Mouse (Mus musculus) MEL (cell line): ENCODE measurements around the gene 1700025G04Rik. TPM values are rescaled to one million over a fixed set of nuclear protein-coding genes. Genes with fewer than 3 reads are reported as not detected.

Source experiments
- DNase-seq: peaks from one replicate; pipeline ENCODE4 v3.0.0; 2011; ENCODE audit warnings: low read depth, low spot score
- H3K27ac ChIP-seq: 2 replicates; pipeline ENCODE4 v1.5.1; 2012; ENCODE audit warnings: low read depth, mild to moderate bottlenecking, control low read depth, low read length, moderate library complexity; ENCODE audit not compliant: control insufficient read depth
- H3K27me3 ChIP-seq, 2 experiments: fragments of 150-350 bp in 1 of 2; sonication (generic) in 1 of 2; 2 replicates each; pipeline ENCODE4 v1.6.1; 2012; ENCODE audit warnings: low read length in 2 of 2, mild to moderate bottlenecking in 2 of 2, improper control_type of control experiment in 1 of 2, moderate library complexity in 1 of 2; ENCODE audit not compliant: insufficient read depth in 2 of 2, control insufficient read depth in 1 of 2
- H3K36me3 ChIP-seq, 2 experiments: 2 replicates each; pipeline ENCODE4 v1.6.1; 2012 to 2014; ENCODE audit warnings: low read length in 2 of 2, improper control_type of control experiment in 1 of 2, inconsistent platforms in 1 of 2, mild to moderate bottlenecking in 1 of 2; ENCODE audit not compliant: insufficient read depth in 2 of 2, control insufficient read depth in 1 of 2
- H3K4me1 ChIP-seq, 2 experiments: fragments of 150-350 bp in 1 of 2; sonication (generic) in 1 of 2; 2 replicates each; pipeline ENCODE4 v1.6.1; 2012; ENCODE audit warnings: low read length in 2 of 2, improper control_type of control experiment in 1 of 2, mild to moderate bottlenecking in 1 of 2; ENCODE audit not compliant: insufficient read depth in 2 of 2, control insufficient read depth in 1 of 2
- H3K4me3 ChIP-seq, 2 experiments: fragments of 150-350 bp in 1 of 2; sonication (generic) in 1 of 2; 2 replicates each; pipeline ENCODE4 v1.5.1; 2012; ENCODE audit warnings: low read depth in 2 of 2, low read length in 2 of 2, mild to moderate bottlenecking in 2 of 2, moderate library complexity in 2 of 2, control low read depth in 1 of 2, improper control_type of control experiment in 1 of 2; ENCODE audit not compliant: control insufficient read depth in 1 of 2, insufficient read depth in 1 of 2
- H3K79me2 ChIP-seq: 2 replicates; pipeline ENCODE4 v1.6.1; 2012; ENCODE audit warnings: mild to moderate bottlenecking, low read length, moderate library complexity; ENCODE audit not compliant: control insufficient read depth, poor library complexity, insufficient read depth
- H3K9ac ChIP-seq: 2 replicates; pipeline ENCODE4 v1.6.1; 2012; ENCODE audit warnings: low read depth, mild to moderate bottlenecking, control low read depth, low read length, moderate library complexity; ENCODE audit not compliant: control insufficient read depth, poor library complexity, severe bottlenecking
- H3K9me3 ChIP-seq: fragments of 150-350 bp; sonication (generic); replicated peaks from 2 replicates; pipeline ENCODE4 v1.6.1; 2012; ENCODE audit warnings: mild to moderate bottlenecking, low read length, improper control_type of control experiment, moderate library complexity; ENCODE audit not compliant: insufficient read depth
- BHLHE40 ChIP-seq: IDR thresholded peaks from 2 replicates; pipeline ENCODE4 v1.6.1; 2012; ENCODE audit warnings: low read depth, mild to moderate bottlenecking, inconsistent platforms, low read length, improper control_type of control experiment, borderline replicate concordance
- CHD1 ChIP-seq: IDR thresholded peaks from 2 replicates; pipeline ENCODE4 v1.6.1; 2012; ENCODE audit warnings: low read depth, mild to moderate bottlenecking, inconsistent platforms, low read length, improper control_type of control experiment
- CHD2 ChIP-seq: IDR thresholded peaks from 2 replicates; pipeline ENCODE4 v1.6.1; 2011; ENCODE audit warnings: low read length, improper control_type of control experiment
- E2F4 ChIP-seq: IDR thresholded peaks from 2 replicates; pipeline ENCODE4 v1.6.1; 2011; ENCODE audit warnings: low read depth, low read length, improper control_type of control experiment, borderline replicate concordance
- ELF1 ChIP-seq: IDR thresholded peaks from 2 replicates; pipeline ENCODE4 v1.6.1; 2014; ENCODE audit warnings: low read depth, mild to moderate bottlenecking, inconsistent platforms, low read length, improper control_type of control experiment, moderate library complexity
- EP300 ChIP-seq, 2 experiments: IDR thresholded peaks; 2 replicates each; pipeline ENCODE4 v1.6.1; 2011; ENCODE audit warnings: improper control_type of control experiment in 2 of 2, low read length in 2 of 2, low read depth in 1 of 2, mild to moderate bottlenecking in 1 of 2
- ETS1 ChIP-seq: IDR thresholded peaks from 2 replicates; pipeline ENCODE4 v1.6.1; 2012; ENCODE audit warnings: low read depth, mild to moderate bottlenecking, inconsistent platforms, low read length, improper control_type of control experiment, moderate library complexity
- GABPA ChIP-seq: IDR thresholded peaks from 2 replicates; pipeline ENCODE4 v1.6.1; 2012; ENCODE audit warnings: low read depth, mild to moderate bottlenecking, inconsistent platforms, low read length, improper control_type of control experiment, moderate library complexity
- HCFC1 ChIP-seq: IDR thresholded peaks from 2 replicates; pipeline ENCODE4 v1.6.1; 2012; ENCODE audit warnings: low read depth, mild to moderate bottlenecking, inconsistent platforms, low read length, improper control_type of control experiment, moderate library complexity
- KAT2A ChIP-seq: conservative IDR thresholded peaks from 2 replicates; pipeline ENCODE4 v1.6.1; 2012; ENCODE audit warnings: low read depth, low read length, improper control_type of control experiment, inconsistent platforms
- MAFK ChIP-seq: IDR thresholded peaks from 2 replicates; pipeline ENCODE4 v1.6.1; 2011; ENCODE audit warnings: low read depth, mild to moderate bottlenecking, low read length, improper control_type of control experiment, borderline replicate concordance
- MAX ChIP-seq: IDR thresholded peaks from 2 replicates; pipeline ENCODE4 v1.6.1; 2011; ENCODE audit warnings: low read length, improper control_type of control experiment
- MAZ ChIP-seq: IDR thresholded peaks from 2 replicates; pipeline ENCODE4 v1.6.1; 2012; ENCODE audit warnings: low read depth, mild to moderate bottlenecking, inconsistent platforms, low read length, improper control_type of control experiment
- MXI1 ChIP-seq: IDR thresholded peaks from 2 replicates; pipeline ENCODE4 v1.6.1; 2011; ENCODE audit warnings: mild to moderate bottlenecking, low read depth, low read length, improper control_type of control experiment
- MYB ChIP-seq: IDR thresholded peaks from 2 replicates; pipeline ENCODE4 v1.6.1; 2011; ENCODE audit warnings: mild to moderate bottlenecking, low read depth, low read length, improper control_type of control experiment
- NRF1 ChIP-seq: IDR thresholded peaks from 2 replicates; pipeline ENCODE4 v1.6.1; 2014; ENCODE audit warnings: low read depth, mild to moderate bottlenecking, inconsistent platforms, low read length, improper control_type of control experiment, moderate library complexity; ENCODE audit not compliant: poor library complexity, insufficient read depth, severe bottlenecking
- POLR2A ChIP-seq, 2 experiments: IDR thresholded peaks; 2 replicates each; pipeline ENCODE4 v1.6.1; 2011 to 2012; ENCODE audit warnings: low read length in 2 of 2, mild to moderate bottlenecking in 2 of 2, control low read depth in 1 of 2, improper control_type of control experiment in 1 of 2, low read depth in 1 of 2, moderate library complexity in 1 of 2; ENCODE audit not compliant: control insufficient read depth in 1 of 2, insufficient read depth in 1 of 2, poor library complexity in 1 of 2
- POLR2AphosphoS2 ChIP-seq: IDR thresholded peaks from 2 replicates; pipeline ENCODE4 v1.6.1; 2011; ENCODE audit warnings: low read length, improper control_type of control experiment
- POLR2AphosphoS5 ChIP-seq: IDR thresholded peaks from 2 replicates; pipeline ENCODE4 v1.6.1; 2012; ENCODE audit warnings: low read depth, borderline replicate concordance, mild to moderate bottlenecking, inconsistent platforms, low read length, moderate library complexity, mixed read lengths
- RCOR1 ChIP-seq: IDR thresholded peaks from 2 replicates; pipeline ENCODE4 v1.6.1; 2012; ENCODE audit warnings: low read depth, mild to moderate bottlenecking, inconsistent platforms, low read length, improper control_type of control experiment
- TAL1 ChIP-seq: IDR thresholded peaks from 2 replicates; pipeline ENCODE4 v1.6.1; 2012; ENCODE audit warnings: mild to moderate bottlenecking, inconsistent platforms, low read length, moderate library complexity, mixed read lengths
- TBP ChIP-seq: IDR thresholded peaks from 2 replicates; pipeline ENCODE4 v1.8.0; 2011; ENCODE audit warnings: low read depth, low read length, improper control_type of control experiment
- TCF12 ChIP-seq: IDR thresholded peaks from 2 replicates; pipeline ENCODE4 v1.6.1; 2014; ENCODE audit warnings: low read depth, mild to moderate bottlenecking, inconsistent platforms, low read length, improper control_type of control experiment, moderate library complexity
- USF1 ChIP-seq: IDR thresholded peaks from 2 replicates; pipeline ENCODE4 v1.6.1; 2014; ENCODE audit warnings: low read depth, mild to moderate bottlenecking, inconsistent platforms, low read length, improper control_type of control experiment, moderate library complexity
- USF2 ChIP-seq, 2 experiments: IDR thresholded peaks; 2 replicates each; pipeline ENCODE4 v1.6.1; 2011 to 2012; ENCODE audit warnings: improper control_type of control experiment in 2 of 2, low read length in 2 of 2, borderline replicate concordance in 1 of 2, inconsistent platforms in 1 of 2, low read depth in 1 of 2, mild to moderate bottlenecking in 1 of 2; ENCODE audit not compliant: insufficient read depth in 1 of 2
- ZKSCAN1 ChIP-seq: IDR thresholded peaks from 2 replicates; pipeline ENCODE4 v1.6.1; 2012; ENCODE audit warnings: low read depth, mild to moderate bottlenecking, inconsistent platforms, low read length, improper control_type of control experiment, moderate library complexity
- ZMIZ1 ChIP-seq: IDR thresholded peaks from 2 replicates; pipeline ENCODE4 v1.6.1; 2012; ENCODE audit warnings: low read depth, mild to moderate bottlenecking, inconsistent platforms, low read length, improper control_type of control experiment, moderate library complexity
- polyA plus RNA-seq, 2 experiments: library from polyadenylated mRNA; stranded (reverse) in 1 of 2; unstranded in 1 of 2; fragments of >175 nt in 1 of 2; fragments of >200 nt in 1 of 2; gene quantifications; 2 replicates each; pipeline versions ENCODE4 v1.2.1 to v1.2.4; 2012; ENCODE audit warnings: low replicate concordance in 2 of 2, low read depth in 1 of 2; ENCODE audit not compliant: insufficient read length in 2 of 2, insufficient read depth in 1 of 2, missing spikeins in 1 of 2
- total RNA-seq: library from RNA; depleted of rRNA; stranded (reverse); fragments of 300-350 nt; gene quantifications from 2 replicates; pipeline ENCODE4 v1.2.3, GENCODE M21; 2012

1700025G04Rik gene
- total and polyA plus RNA-seq, 3 experiments: 0.04 to 0.91 TPM; not detected in 1

DNA sequence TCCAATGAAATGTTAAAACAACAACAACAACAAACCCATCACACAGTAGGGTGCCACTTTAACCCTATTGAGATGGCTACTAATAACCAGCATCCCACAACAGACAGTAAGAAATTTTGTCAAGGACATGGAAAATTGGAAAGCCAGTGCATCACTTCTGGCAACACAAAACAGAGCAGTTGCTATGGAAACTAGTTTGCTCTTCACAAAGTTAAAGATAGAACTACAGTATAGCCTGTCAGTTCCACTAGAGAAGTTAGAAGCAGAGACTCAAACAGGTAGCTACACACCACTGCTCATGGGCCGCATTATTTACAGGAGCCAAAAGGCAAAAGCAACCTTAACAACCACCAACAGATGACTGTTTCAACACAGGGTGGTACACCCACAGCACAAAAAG is 20.2 kb upstream of the 1700025G04Rik start:
- Histone ChIP-seq H3K79me2 (no peaks in the 10 kb centered on the region), H3K9ac (no peak overlapping the region), H3K36me3 (no peaks in the 10 kb centered on the region), H3K27ac (no peak overlapping the region), H3K27me3 (peaks cover 0 to 3% of the 10 kb centered on the region in 2 experiments; a peak in 2 of 4 replicates), H3K9me3 (no peaks in the 10 kb centered on the region), H3K4me1 (no peaks in the 10 kb centered on the region), H3K4me3 (no peak overlapping the region)
- TF ChIP-seq USF2 (IDR thresholded peaks at IDR 0.05; ENCODE audit: borderline replicate concordance in 1 of 2, insufficient read depth in 1 of 2, low read depth in 1 of 2, low read length in 2 of 2): no peak
- TF ChIP-seq POLR2AphosphoS5: no peak
- no peak for TF ChIP-seq HCFC1
- TF ChIP-seq TBP: no peak
- no peak for TF ChIP-seq ZMIZ1
- no peak for TF ChIP-seq POLR2A (IDR thresholded peaks at IDR 0.05; ENCODE audit: control insufficient read depth in 1 of 2, insufficient read depth in 1 of 2, low read depth in 1 of 2, low read length in 2 of 2, poor library complexity in 1 of 2)
- no peak for TF ChIP-seq MXI1
- no peak for TF ChIP-seq CHD2
- TF ChIP-seq EP300 (IDR thresholded peaks at IDR 0.05; ENCODE audit: low read depth in 1 of 2, low read length in 2 of 2): no peak
- no peak for TF ChIP-seq GABPA
- no peak for TF ChIP-seq ETS1
- no peak for DNase-seq

DNA sequence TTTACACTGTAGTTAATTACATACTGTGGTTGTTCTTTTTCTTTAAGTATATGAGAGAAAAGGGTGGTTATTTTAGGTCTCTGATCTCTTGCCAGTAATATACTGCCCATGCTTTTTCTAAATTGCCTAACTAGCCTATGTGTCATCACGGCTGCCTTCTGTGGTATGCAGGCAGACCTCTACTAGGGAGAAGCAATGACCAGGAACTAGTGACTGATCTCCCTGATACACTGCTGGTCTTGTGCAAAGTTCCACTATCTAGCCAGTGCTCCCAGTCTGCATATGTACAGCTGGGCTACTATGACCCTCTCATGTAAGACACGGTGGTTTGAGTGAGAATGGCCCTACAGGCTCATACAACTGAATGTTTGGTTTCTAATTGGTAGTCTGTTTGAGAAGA is 16.2 kb upstream of the 1700025G04Rik start:
- no peaks in the 10 kb centered on the region for H3K36me3 ChIP-seq
- no peaks in the 10 kb centered on the region for H3K9me3 ChIP-seq

DNA sequence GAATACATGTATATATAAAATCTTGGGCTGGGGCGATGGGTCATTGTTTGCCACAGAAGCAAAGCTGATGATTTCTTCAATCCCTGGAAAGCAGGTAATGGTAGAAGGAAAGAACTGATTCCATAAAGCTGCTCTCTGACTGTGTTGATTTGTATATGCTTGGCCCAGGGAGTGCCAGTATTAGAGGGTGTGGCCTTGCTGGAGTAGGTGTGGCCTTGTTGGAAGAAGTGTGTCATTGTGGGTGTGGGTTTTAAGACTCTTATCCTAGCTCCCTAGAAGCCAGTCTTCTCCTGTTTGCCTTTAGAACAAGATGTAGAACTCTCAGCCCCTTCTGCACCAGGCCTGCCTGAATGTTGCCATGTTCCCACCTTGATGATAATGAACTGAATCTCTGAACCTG is 15.3 kb upstream of the 1700025G04Rik start:
- TF ChIP-seq KAT2A: no peak
- TF ChIP-seq TAL1: no peak
- no peak for TF ChIP-seq MYB
- no peak for TF ChIP-seq CHD1
- TF ChIP-seq MXI1: no peak
- no peak for TF ChIP-seq RCOR1
- no peak for TF ChIP-seq ZMIZ1
- no peak for TF ChIP-seq ELF1
- no peak for TF ChIP-seq BHLHE40
- TF ChIP-seq POLR2AphosphoS2: no peak
- TF ChIP-seq TCF12: no peak
- TF ChIP-seq USF1: no peak
- TF ChIP-seq MAFK: no peak
- no peak for TF ChIP-seq MAZ
- no peak for TF ChIP-seq NRF1
- TF ChIP-seq E2F4: no peak
- TF ChIP-seq MAX: no peak
- Histone ChIP-seq H3K27ac (no peak overlapping the region), H3K79me2 (no peaks in the 10 kb centered on the region), H3K36me3 (no peaks in the 10 kb centered on the region), H3K9ac (no peak overlapping the region), H3K9me3 (no peaks in the 10 kb centered on the region), H3K4me3 (no peak overlapping the region), H3K4me1 (no peaks in the 10 kb centered on the region), H3K27me3 (peaks cover 11 to 18% of the 10 kb centered on the region in 2 experiments)
- peak; percentile 10 for DNase-seq

More for the DNA sequence above, 16.2 kb upstream of the 1700025G04Rik start:
- no peaks in the 10 kb centered on the region for H3K4me1 ChIP-seq
- H3K4me3 ChIP-seq: no peak overlapping the region
- H3K27ac ChIP-seq: no peak overlapping the region
- H3K27me3 ChIP-seq: peaks cover 11 to 14% of the 10 kb centered on the region in 2 experiments
- no peaks in the 10 kb centered on the region for H3K79me2 ChIP-seq
- DNase-seq: no peak
- TF ChIP-seq ZKSCAN1: no peak
- no peak for TF ChIP-seq USF1
- H3K9ac ChIP-seq: no peak overlapping the region
